Mouse (Mus musculus): Measurements from ENCODE around the gene Smim15. TPM values are rescaled to one million over a fixed set of nuclear protein-coding genes. Genes with fewer than 3 reads are reported as not detected.

Smim15 gene
- polyA plus RNA-seq, 1 experiment = 109 TPM

DNA sequence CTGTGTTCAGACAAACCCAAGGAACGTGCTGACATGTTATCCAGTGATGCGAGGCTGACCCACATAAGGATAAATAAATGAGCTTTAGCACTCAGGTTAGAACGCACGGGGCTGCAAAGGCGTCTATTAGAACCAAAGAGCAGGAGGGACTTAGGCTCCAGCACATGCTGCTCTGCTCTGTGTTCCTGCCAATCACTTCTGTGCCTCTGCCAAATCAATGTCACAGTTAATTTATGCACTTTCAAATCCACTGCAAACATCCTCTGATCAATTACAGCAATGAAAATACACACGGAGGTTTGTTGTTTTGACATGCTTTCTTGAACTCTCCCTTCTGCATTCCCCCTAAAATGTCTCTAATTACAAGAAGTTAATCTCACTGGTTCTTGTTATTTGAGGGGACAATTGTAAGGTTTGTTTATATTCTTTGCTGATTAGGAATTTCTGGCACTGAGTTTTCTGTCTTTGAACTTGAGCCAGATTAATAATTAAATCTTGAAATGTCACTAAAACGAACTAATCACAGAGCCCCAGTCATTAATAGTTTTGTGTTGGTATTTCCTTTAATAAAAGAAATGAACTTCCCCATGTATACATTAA, 16.1 kb downstream of the Smim15 start:
- TF ChIP-seq CTCF (IDR thresholded peaks at IDR 0.05; ENCODE audit: borderline replicate concordance, insufficient read depth, low read length) = no peak
- TF ChIP-seq POLR2A (IDR thresholded peaks at IDR 0.05; ENCODE audit: low read depth, low read length) = no peak
- no peaks in the 10 kb centered on the region for H3K4me1 ChIP-seq (ENCODE audit: control insufficient read depth, insufficient read depth, low read length)
- no peak overlapping the region for H3K4me3 ChIP-seq (ENCODE audit: insufficient read depth, low read length)
- no peak overlapping the region for H3K27ac ChIP-seq (ENCODE audit: insufficient read depth, low read length)

DNA sequence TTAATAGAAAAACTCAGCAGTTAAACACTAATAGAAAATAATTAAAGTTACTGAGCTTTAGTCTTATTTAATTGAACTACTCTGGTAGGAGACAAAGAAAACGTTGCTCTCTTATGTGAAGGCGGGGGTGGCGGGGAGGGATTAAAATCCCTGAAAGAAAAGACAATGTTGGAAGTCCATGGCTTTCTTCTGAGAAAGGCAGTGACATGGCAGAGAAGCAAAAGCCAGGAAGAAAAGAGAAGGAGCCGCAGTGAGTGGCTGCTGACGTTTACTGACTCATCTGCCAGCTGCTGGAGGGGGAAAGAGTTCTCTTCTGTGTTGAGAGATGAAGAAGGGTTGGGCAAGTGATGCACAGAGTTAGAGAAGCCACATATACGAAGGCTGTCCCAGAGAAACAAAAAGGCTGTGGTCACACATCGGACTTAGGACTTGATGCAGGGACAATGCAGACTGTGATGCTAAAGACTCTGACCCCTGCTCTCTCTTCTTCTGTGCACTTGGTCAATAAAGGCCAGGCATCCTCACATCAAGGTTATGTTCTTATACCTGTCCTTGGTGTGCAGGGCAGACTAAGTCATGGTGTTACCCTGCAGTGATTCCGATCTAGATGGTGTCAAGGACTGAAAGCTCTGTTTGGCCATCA, 16.8 kb downstream of the Smim15 start:
- TF ChIP-seq CTCF (IDR thresholded peaks at IDR 0.05; ENCODE audit: borderline replicate concordance, insufficient read depth, low read length) = no peak
- no peak for TF ChIP-seq POLR2A (IDR thresholded peaks at IDR 0.05; ENCODE audit: low read depth, low read length)
- H3K27ac ChIP-seq (ENCODE audit: insufficient read depth, low read length) = no peak overlapping the region

DNA sequence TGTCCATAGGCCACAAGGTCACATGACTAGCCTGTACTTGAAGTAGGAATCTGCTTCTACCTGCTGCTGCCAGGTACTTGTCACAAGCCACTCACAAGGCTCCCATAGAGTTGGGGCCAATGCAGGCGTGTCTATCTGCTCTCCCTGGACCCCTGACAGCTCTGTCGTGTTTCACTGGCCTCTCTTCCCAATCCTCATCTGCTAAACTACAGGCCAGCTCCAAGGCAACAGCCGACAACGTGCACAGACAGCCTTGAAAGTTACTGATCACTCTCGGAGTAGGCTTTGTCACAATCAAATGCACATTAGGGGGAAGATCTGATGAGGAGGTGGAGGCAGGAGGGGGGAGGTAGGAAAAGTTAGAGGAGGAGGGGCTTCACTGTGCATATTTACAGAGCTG, 18.7 kb downstream of the Smim15 start:
- TF ChIP-seq POLR2A (IDR thresholded peaks at IDR 0.05; ENCODE audit: low read depth, low read length) (no peak), CTCF (IDR thresholded peaks at IDR 0.05; ENCODE audit: borderline replicate concordance, insufficient read depth, low read length) (no peak)
- Histone ChIP-seq H3K4me3 (ENCODE audit: insufficient read depth, low read length) (no peak overlapping the region), H3K27ac (ENCODE audit: insufficient read depth, low read length) (no peak overlapping the region), H3K4me1 (ENCODE audit: control insufficient read depth, insufficient read depth, low read length) (no peaks in the 10 kb centered on the region)

More for the DNA sequence above, 16.8 kb downstream of the Smim15 start:
- Histone ChIP-seq H3K4me3 (ENCODE audit: insufficient read depth, low read length) (no peak overlapping the region), H3K4me1 (ENCODE audit: control insufficient read depth, insufficient read depth, low read length) (no peaks in the 10 kb centered on the region)

DNA sequence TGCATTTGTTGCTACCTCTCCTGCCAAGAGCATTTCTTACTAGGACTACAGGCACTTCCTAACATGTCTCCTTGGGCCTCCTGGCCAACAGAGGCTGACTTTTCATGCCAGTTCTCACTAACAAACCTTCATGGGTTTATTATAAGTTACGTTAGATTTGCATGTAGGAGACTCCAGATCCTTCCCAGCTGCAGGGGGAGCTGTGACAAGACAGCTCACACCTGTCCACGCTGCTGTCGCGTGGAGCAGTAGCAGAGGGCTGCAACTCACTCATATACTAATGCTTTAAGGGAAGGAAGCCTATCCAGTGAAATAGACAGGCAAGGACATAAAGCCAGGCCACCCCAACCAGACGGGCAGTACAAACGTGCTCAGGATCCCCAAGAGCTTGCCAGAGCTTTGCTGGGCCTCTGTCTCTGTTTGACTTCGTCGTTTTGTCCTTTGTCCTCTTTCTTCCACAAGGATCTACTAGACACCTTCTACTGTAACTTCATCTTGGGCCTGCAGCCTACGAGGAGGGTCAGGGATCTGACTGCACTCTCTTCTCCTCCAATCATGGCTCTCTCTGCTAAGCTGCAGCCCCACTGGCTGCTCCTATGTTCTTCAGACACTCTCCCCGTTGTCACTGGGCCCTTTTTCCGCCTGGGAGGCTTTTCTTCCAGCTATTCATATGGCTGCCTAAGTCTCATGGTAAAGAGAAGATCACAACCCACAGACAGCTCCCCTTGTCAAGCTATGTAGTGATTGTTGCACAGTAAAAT, 19.3 kb downstream of the Smim15 start:
- no peak for TF ChIP-seq POLR2A (IDR thresholded peaks at IDR 0.05; ENCODE audit: low read depth, low read length)
- TF ChIP-seq CTCF (IDR thresholded peaks at IDR 0.05; ENCODE audit: borderline replicate concordance, insufficient read depth, low read length) = no peak
- H3K4me3 ChIP-seq (ENCODE audit: insufficient read depth, low read length) = no peak overlapping the region
- no peaks in the 10 kb centered on the region for H3K4me1 ChIP-seq (ENCODE audit: control insufficient read depth, insufficient read depth, low read length)
- H3K27ac ChIP-seq (ENCODE audit: insufficient read depth, low read length) = no peak overlapping the region

DNA sequence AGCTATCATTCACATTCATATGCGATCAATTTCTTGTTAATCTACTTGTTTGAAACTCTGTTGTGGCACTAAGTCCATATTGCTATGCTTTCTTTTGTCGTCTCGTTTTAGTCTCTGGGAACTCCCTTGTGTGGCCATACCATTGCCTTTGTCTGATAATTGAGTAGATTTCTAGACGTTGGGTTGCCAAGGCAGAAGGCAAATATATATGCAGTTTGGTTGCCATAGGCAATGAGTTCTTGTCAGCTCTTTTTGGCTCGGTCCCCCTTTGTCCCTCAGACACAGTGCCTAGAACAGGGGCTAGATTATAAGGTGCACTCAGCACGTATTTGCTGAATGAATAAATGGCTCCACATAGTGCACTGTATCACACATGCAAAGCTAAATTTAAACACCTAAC, 20.1 kb downstream of the Smim15 start:
- TF ChIP-seq CTCF (IDR thresholded peaks at IDR 0.05; ENCODE audit: borderline replicate concordance, insufficient read depth, low read length) (no peak), POLR2A (IDR thresholded peaks at IDR 0.05; ENCODE audit: low read depth, low read length) (no peak)
- Histone ChIP-seq H3K4me1 (ENCODE audit: control insufficient read depth, insufficient read depth, low read length) (no peaks in the 10 kb centered on the region), H3K27ac (ENCODE audit: insufficient read depth, low read length) (no peak overlapping the region), H3K4me3 (ENCODE audit: insufficient read depth, low read length) (no peak overlapping the region)

DNA sequence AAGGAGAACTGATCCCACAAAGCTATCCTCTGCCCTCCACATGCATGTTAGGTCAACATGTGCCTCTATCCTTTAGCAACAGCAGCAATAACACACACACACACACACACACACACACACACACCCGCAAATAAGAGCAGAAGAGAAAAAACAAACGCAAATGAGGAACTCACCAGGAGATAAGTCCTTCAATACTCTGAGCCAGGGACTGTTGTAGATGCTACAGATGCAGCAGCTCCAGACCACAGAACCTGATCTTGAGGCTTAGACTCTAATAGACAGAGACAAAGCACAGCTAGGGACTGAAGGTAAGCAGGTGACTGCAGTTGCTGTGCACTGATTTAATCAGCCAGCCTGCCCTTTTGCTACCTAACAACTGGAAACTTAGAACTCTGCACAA, 21.8 kb downstream of the Smim15 start:
- no peak for TF ChIP-seq POLR2A (IDR thresholded peaks at IDR 0.05; ENCODE audit: low read depth, low read length)
- no peak for TF ChIP-seq CTCF (IDR thresholded peaks at IDR 0.05; ENCODE audit: borderline replicate concordance, insufficient read depth, low read length)
- Histone ChIP-seq H3K4me3 (ENCODE audit: insufficient read depth, low read length) (no peak overlapping the region), H3K27ac (ENCODE audit: insufficient read depth, low read length) (no peak overlapping the region), H3K4me1 (ENCODE audit: control insufficient read depth, insufficient read depth, low read length) (no peaks in the 10 kb centered on the region)

DNA sequence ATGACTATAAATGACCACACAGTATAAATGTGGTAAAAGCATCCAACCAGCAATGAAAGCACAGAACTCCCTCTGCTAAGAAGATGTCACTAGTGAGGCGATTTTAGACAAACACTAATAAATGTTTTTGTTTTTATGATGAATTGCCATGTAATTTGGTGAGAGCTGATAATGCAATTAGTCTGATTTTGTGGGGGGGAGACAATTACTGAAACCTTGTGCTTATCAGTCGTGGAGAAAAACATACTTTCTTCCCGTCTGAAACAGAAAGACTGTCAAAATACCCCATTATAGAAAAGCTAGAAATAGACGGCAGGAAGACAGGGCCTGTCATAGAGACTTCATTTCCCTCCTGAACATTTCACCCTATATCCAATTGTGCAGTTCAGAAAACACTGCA, 24.9 kb downstream of the Smim15 start:
- Histone ChIP-seq H3K27ac (ENCODE audit: insufficient read depth, low read length) (no peak overlapping the region), H3K4me1 (ENCODE audit: control insufficient read depth, insufficient read depth, low read length) (no peaks in the 10 kb centered on the region), H3K4me3 (ENCODE audit: insufficient read depth, low read length) (no peak overlapping the region)
- no peak for TF ChIP-seq POLR2A (IDR thresholded peaks at IDR 0.05; ENCODE audit: low read depth, low read length)
- TF ChIP-seq CTCF (IDR thresholded peaks at IDR 0.05; ENCODE audit: borderline replicate concordance, insufficient read depth, low read length) = no peak

DNA sequence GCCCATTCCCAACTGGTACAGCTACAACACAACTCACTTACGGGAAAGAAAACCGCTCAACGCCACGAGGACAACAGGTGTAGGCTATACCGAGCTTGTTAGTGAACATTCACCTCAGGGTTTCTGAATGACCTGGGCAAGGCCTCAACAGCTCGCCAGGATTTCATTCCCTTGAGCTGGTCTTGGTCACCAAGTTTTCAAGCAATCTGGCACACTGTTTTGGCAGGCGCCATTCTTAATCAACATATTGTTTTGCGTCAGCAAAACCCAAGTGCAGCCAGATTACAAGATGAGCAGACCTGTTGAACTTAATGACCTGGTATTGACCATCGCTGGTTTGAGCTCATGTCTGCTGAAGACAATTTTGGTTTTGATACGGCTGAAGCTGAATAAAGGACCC, 25.9 kb downstream of the Smim15 start:
- Histone ChIP-seq H3K4me1 (ENCODE audit: control insufficient read depth, insufficient read depth, low read length) (no peaks in the 10 kb centered on the region), H3K4me3 (ENCODE audit: insufficient read depth, low read length) (no peak overlapping the region), H3K27ac (ENCODE audit: insufficient read depth, low read length) (no peak overlapping the region)
- TF ChIP-seq CTCF (IDR thresholded peaks at IDR 0.05; ENCODE audit: borderline replicate concordance, insufficient read depth, low read length) = no peak
- no peak for TF ChIP-seq POLR2A (IDR thresholded peaks at IDR 0.05; ENCODE audit: low read depth, low read length)

DNA sequence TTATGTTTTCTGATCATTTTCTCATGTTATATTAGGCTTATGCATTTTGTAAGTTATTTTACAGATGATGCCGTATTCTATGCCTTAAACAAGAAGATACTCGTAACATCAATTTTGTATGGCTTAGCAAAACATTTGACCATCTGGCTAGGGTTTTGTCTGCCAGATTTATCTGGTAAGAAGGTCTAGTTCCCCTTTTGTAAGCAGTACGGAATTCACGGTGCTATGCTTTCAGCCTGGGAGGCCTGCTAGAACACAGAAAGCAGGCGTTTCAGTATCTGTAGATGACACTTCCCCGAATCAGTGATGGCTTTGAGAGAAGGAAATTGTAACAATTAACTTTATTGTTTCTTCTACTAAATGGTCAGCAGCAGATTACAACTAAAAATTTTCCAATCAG, 33.2 kb downstream of the Smim15 start:
- no peaks in the 10 kb centered on the region for H3K4me1 ChIP-seq (ENCODE audit: control insufficient read depth, insufficient read depth, low read length)
- no peak for TF ChIP-seq POLR2A (IDR thresholded peaks at IDR 0.05; ENCODE audit: low read depth, low read length)
- TF ChIP-seq CTCF (IDR thresholded peaks at IDR 0.05; ENCODE audit: borderline replicate concordance, insufficient read depth, low read length) = no peak
- no peak overlapping the region for H3K27ac ChIP-seq (ENCODE audit: insufficient read depth, low read length)
- no peak overlapping the region for H3K4me3 ChIP-seq (ENCODE audit: insufficient read depth, low read length)

DNA sequence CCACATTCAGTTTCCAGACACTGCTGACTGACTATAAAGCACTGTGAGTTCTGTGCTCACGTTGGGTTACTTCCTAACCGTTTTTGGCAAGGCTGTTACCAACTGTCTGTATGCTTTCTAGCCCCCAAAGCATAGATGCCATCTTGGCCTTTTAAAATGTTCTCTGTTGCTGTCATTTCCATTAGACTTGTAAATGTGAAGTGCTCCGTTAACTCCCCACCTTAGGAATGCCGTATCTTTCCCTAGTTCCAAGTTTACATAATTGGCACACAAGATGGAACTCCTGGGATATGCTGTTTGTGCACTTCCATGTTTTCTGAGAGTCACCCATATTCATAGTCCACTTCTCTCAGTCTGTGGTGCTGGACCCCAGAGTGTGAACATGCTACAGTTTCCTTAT, 33.7 kb downstream of the Smim15 start:
- no peak overlapping the region for H3K27ac ChIP-seq (ENCODE audit: insufficient read depth, low read length)
- TF ChIP-seq POLR2A (IDR thresholded peaks at IDR 0.05; ENCODE audit: low read depth, low read length) (no peak), CTCF (IDR thresholded peaks at IDR 0.05; ENCODE audit: borderline replicate concordance, insufficient read depth, low read length) (no peak)
- no peaks in the 10 kb centered on the region for H3K4me1 ChIP-seq (ENCODE audit: control insufficient read depth, insufficient read depth, low read length)
- H3K4me3 ChIP-seq (ENCODE audit: insufficient read depth, low read length) = no peak overlapping the region
